Mouse (Mus musculus): Measurements from ENCODE around the gene Ing2. TPM values are rescaled to one million over a fixed set of nuclear protein-coding genes. Genes with fewer than 3 reads are reported as not detected.

Gene Ing2
- polyA plus RNA-seq, 1 experiment from 2014 or later, result 10.9 TPM

GRCm38 (mm10) chr8:47664231-47664785 is 11.0 kb downstream of the Ing2 start:
- Histone ChIP-seq H3K4me3 (no peak overlapping the region), H3K36me3 (replicated peaks) (peaks cover 37% of the 10 kb centered on the region), H3K9me3 (no peaks in the 10 kb centered on the region), H3K27me3 (ENCODE audit: poor library complexity, severe bottlenecking) (no peaks in the 10 kb centered on the region), H3K27ac (no peak overlapping the region), H3K4me1 (no peaks in the 10 kb centered on the region)
- 87% methylated on average over 8 of the region's 8 CpGs for WGBS
- no peak for DNase-seq (ENCODE audit: extremely low spot score, low spot score)

GRCm38 (mm10) chr8:47663201-47663600 is 12.2 kb downstream of the Ing2 start:
- no peaks in the 10 kb centered on the region for H3K27me3 ChIP-seq (ENCODE audit: poor library complexity, severe bottlenecking)
- no peak for DNase-seq (ENCODE audit: extremely low spot score, low spot score)
- no peak overlapping the region for H3K4me3 ChIP-seq
- H3K4me1 ChIP-seq, result no peaks in the 10 kb centered on the region
- H3K9me3 ChIP-seq, result no peaks in the 10 kb centered on the region
- 89% methylated on average over 5 of the region's 5 CpGs for WGBS
- H3K27ac ChIP-seq, result no peak overlapping the region
- peaks cover 26% of the 10 kb centered on the region for H3K36me3 ChIP-seq (replicated peaks)

- no peaks in the 10 kb centered on the region for H3K27me3 ChIP-seq (ENCODE audit: poor library complexity, severe bottlenecking)
- H3K9me3 ChIP-seq, result no peaks in the 10 kb centered on the region
- H3K36me3 ChIP-seq (replicated peaks), result peaks cover 21% of the 10 kb centered on the region
- H3K4me3 ChIP-seq, result no peak overlapping the region
- H3K27ac ChIP-seq, result no peak overlapping the region
- WGBS, result 94% methylated on average over 5 of the region's 5 CpGs
- no peaks in the 10 kb centered on the region for H3K4me1 ChIP-seq
- DNase-seq (ENCODE audit: extremely low spot score, low spot score), result no peak
These were observed 12.6 kb downstream of the Ing2 start for GRCm38 (mm10) chr8:47662716-47663115.

- Histone ChIP-seq H3K27me3 (ENCODE audit: poor library complexity, severe bottlenecking) (no peaks in the 10 kb centered on the region), H3K27ac (no peak overlapping the region), H3K9me3 (no peaks in the 10 kb centered on the region), H3K4me3 (no peak overlapping the region), H3K4me1 (no peaks in the 10 kb centered on the region), H3K36me3 (replicated peaks) (peaks cover 2% of the 10 kb centered on the region)
- no peak for DNase-seq (ENCODE audit: extremely low spot score, low spot score)
- WGBS, result 94% methylated on average over 7 of the region's 7 CpGs
These were observed 15.0 kb downstream of the Ing2 start for GRCm38 (mm10) chr8:47660394-47660793.

- H3K27ac ChIP-seq, result no peak overlapping the region
- no peaks in the 10 kb centered on the region for H3K4me1 ChIP-seq
- no peak for DNase-seq (ENCODE audit: extremely low spot score, low spot score)
- H3K4me3 ChIP-seq, result no peak overlapping the region
- no peaks in the 10 kb centered on the region for H3K27me3 ChIP-seq (ENCODE audit: poor library complexity, severe bottlenecking)
- no peaks in the 10 kb centered on the region for H3K9me3 ChIP-seq
- H3K36me3 ChIP-seq (replicated peaks), result no peaks in the 10 kb centered on the region; the same call in 1 of the 2 replicates
- 90% methylated on average over 5 of the region's 5 CpGs for WGBS
These were observed 15.9 kb downstream of the Ing2 start for GRCm38 (mm10) chr8:47659463-47659862.

GRCm38 (mm10) chr8:47654406-47654805 is 20.9 kb downstream of the Ing2 start:
- 56% methylated on average over 3 of the region's 3 CpGs for WGBS

GRCm38 (mm10) chr8:47652737-47653076 is 22.6 kb downstream of the Ing2 start:
- Histone ChIP-seq H3K4me3 (no peak overlapping the region), H3K27ac (no peak overlapping the region), H3K4me1 (no peaks in the 10 kb centered on the region; the same call in 1 of the 2 replicates), H3K36me3 (replicated peaks) (no peaks in the 10 kb centered on the region), H3K9me3 (no peaks in the 10 kb centered on the region; the same call in 1 of the 2 replicates), H3K27me3 (ENCODE audit: poor library complexity, severe bottlenecking) (no peaks in the 10 kb centered on the region)
- no peak for DNase-seq (ENCODE audit: extremely low spot score, low spot score)
- WGBS, result 92% methylated on average over 3 of the region's 3 CpGs

More at GRCm38 (mm10) chr8:47654406-47654805, 20.9 kb downstream of the Ing2 start:
- no peak for DNase-seq (ENCODE audit: extremely low spot score, low spot score)
- no peak overlapping the region for H3K4me3 ChIP-seq
- no peaks in the 10 kb centered on the region for H3K27me3 ChIP-seq (ENCODE audit: poor library complexity, severe bottlenecking)
- H3K9me3 ChIP-seq, result no peaks in the 10 kb centered on the region
- H3K4me1 ChIP-seq, result no peaks in the 10 kb centered on the region; the same call in 1 of the 2 replicates
- no peaks in the 10 kb centered on the region for H3K36me3 ChIP-seq (replicated peaks)
- H3K27ac ChIP-seq, result no peak overlapping the region

DNA sequence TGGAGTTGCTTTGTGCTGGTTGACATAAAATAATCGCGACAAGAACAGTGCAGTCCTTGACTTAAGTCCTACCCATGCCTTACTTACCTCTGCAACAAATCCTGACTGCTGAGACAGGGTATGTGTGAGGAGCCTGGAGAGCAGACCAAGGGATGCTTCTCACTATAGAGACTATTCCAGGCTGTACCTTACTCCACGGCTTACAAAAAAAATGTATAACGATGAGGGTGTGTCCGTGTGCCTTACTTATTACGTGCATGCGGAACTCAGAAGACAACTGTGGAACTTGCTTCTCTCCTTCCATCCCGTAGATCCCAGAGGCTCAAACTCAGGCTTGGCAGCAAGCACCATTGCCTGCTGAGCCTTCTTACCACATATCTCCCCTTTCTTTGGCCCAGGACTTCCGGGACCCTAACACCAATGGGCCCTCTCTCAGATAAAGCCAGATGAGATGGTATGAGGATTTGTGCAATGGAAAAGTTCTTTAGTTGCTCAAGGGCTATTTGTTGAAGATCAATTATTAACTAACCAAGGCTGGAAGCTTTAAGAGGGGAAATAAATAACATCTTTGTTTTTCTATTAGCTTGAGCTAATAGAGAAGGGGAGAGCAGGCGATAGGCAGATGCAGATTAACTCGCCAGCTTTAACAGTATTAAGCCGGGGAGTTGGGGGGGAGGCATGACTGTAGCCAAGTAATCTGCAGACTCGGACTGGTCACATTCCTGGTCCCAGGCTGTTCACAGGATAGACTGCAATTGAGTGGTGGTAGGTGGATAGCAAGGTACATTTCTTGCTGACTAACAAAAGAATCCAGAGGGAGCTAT is 23.2 kb downstream of the Ing2 start:
- Histone ChIP-seq H3K27me3 (ENCODE audit: poor library complexity, severe bottlenecking) (no peaks in the 10 kb centered on the region), H3K4me3 (no peak overlapping the region), H3K4me1 (no peaks in the 10 kb centered on the region; the same call in 1 of the 2 replicates), H3K36me3 (replicated peaks) (no peaks in the 10 kb centered on the region), H3K9me3 (peaks cover 4% of the 10 kb centered on the region; the same call in 1 of the 2 replicates), H3K27ac (no peak overlapping the region)
- WGBS, result 85% methylated on average over 13 of the region's 13 CpGs
- DNase-seq (ENCODE audit: extremely low spot score, low spot score), result no peak

GRCm38 (mm10) chr8:47650853-47651252 is 24.5 kb downstream of the Ing2 start:
- Histone ChIP-seq H3K36me3 (replicated peaks) (no peaks in the 10 kb centered on the region), H3K27ac (no peak overlapping the region), H3K9me3 (peaks cover 13% of the 10 kb centered on the region), H3K4me1 (no peaks in the 10 kb centered on the region; the same call in 1 of the 2 replicates), H3K27me3 (ENCODE audit: poor library complexity, severe bottlenecking) (no peaks in the 10 kb centered on the region), H3K4me3 (no peak overlapping the region)
- DNase-seq (ENCODE audit: extremely low spot score, low spot score), result no peak
- 78% methylated on average over 4 of the region's 4 CpGs for WGBS

GRCm38 (mm10) chr8:47649551-47649950 is 25.8 kb downstream of the Ing2 start:
- 91% methylated on average over 9 of the region's 9 CpGs for WGBS
- no peak overlapping the region for H3K27ac ChIP-seq
- peaks cover 13% of the 10 kb centered on the region for H3K9me3 ChIP-seq
- DNase-seq (ENCODE audit: extremely low spot score, low spot score), result no peak
- no peaks in the 10 kb centered on the region; the same call in 1 of the 2 replicates for H3K4me1 ChIP-seq
- no peaks in the 10 kb centered on the region for H3K27me3 ChIP-seq (ENCODE audit: poor library complexity, severe bottlenecking)
- no peak overlapping the region for H3K4me3 ChIP-seq
- H3K36me3 ChIP-seq (replicated peaks), result no peaks in the 10 kb centered on the region

DNA sequence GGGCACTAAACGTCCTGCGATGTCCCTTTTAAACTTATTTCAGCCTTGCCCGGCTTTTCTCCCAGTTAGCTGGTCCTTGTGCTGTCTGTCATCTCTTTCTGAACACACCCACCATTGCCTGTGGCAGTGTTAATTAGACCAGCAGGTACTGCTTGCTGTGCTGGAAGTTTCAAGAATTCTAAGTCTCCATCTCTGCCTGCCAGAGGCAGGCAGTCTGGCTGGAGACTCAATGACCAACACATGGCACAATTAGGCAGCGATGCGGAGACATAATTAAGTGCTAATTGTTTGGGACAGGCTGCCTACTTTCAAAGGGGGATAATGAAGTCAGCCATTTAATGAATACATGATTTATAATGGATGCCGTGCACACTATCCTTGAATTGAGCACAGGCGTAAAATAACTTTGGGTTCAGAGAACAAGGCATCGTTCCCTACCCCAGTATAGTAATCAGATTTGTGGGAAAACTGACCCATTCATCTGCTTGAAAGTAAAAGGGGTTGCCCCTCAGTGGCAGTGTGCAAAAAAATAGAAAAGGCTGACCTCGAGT is 32.8 kb downstream of the Ing2 start:
- H3K4me3 ChIP-seq, result no peak overlapping the region
- WGBS, result 48% methylated on average over 9 of the region's 9 CpGs

DNA sequence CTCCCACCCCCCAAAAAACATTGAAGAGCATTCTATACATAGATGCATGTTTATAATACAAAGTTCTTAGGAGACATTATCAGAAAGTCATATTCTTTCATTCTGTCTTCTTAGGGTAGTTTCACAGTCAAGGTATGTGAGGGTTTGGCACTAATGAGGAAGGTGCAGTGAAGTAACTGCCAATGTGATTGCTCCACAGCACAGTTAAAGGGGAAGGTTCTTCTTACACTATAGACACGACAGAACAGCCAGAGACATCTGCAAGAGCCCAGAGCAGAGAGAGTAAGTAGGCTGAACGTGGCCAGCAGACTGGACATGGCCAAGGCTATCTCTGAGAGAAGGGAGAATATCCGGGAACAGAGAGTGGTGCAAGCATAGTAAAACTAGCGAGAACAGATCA is 38.2 kb downstream of the Ing2 start:
- H3K9me3 ChIP-seq, result peaks cover 11% of the 10 kb centered on the region; the same call in 1 of the 2 replicates
- peaks cover 13% of the 10 kb centered on the region for H3K4me1 ChIP-seq
- H3K27me3 ChIP-seq (ENCODE audit: poor library complexity, severe bottlenecking), result no peaks in the 10 kb centered on the region
- H3K36me3 ChIP-seq (replicated peaks), result no peaks in the 10 kb centered on the region
- no peak for DNase-seq (ENCODE audit: extremely low spot score, low spot score)
- WGBS, result 63% methylated on average over 4 of the region's 4 CpGs
- no peak overlapping the region for H3K27ac ChIP-seq
- no peak overlapping the region for H3K4me3 ChIP-seq

More for the DNA sequence above, 32.8 kb downstream of the Ing2 start:
- Histone ChIP-seq H3K27me3 (ENCODE audit: poor library complexity, severe bottlenecking) (no peaks in the 10 kb centered on the region), H3K9me3 (peaks cover 25% of the 10 kb centered on the region), H3K27ac (peak overlapping the region; percentile 32; the same call in 1 of the 2 replicates), H3K36me3 (replicated peaks) (no peaks in the 10 kb centered on the region), H3K4me1 (peaks cover 23% of the 10 kb centered on the region)
- peak; percentile 59 for DNase-seq (ENCODE audit: extremely low spot score, low spot score)

- H3K4me3 ChIP-seq, result no peak overlapping the region
- WGBS, result 82% methylated on average over 3 of the region's 3 CpGs
- no peaks in the 10 kb centered on the region for H3K36me3 ChIP-seq (replicated peaks)
- no peak for DNase-seq (ENCODE audit: extremely low spot score, low spot score)
- H3K27me3 ChIP-seq (ENCODE audit: poor library complexity, severe bottlenecking), result no peaks in the 10 kb centered on the region
- H3K4me1 ChIP-seq, result peaks cover 8% of the 10 kb centered on the region
- H3K9me3 ChIP-seq, result peaks cover 8% of the 10 kb centered on the region; the same call in 1 of the 2 replicates
- no peak overlapping the region for H3K27ac ChIP-seq
These were observed 39.3 kb downstream of the Ing2 start for GRCm38 (mm10) chr8:47636032-47636431.

Measured in forebrain, embryonic 10.5 days (tissue).